Mouse (Mus musculus) ovary, adult 10 weeks (tissue): Measurements from ENCODE around the gene Tmem38a. TPM values are rescaled to one million over a fixed set of nuclear protein-coding genes. Genes with fewer than 3 reads are reported as not detected.

Experiments used
- polyA plus RNA-seq: library from polyadenylated mRNA; stranded (reverse); fragments of 350-450 nt; fragmentation: Illumina TruSeq; extraction: RNeasy Lipid Tissue Mini Kit (QIAGEN cat#74804); gene quantifications from one replicate; pipeline ENCODE4 v1.2.3, GENCODE M21; 2014

Tmem38a gene
- polyA plus RNA-seq: 0.97 TPM

DNA sequence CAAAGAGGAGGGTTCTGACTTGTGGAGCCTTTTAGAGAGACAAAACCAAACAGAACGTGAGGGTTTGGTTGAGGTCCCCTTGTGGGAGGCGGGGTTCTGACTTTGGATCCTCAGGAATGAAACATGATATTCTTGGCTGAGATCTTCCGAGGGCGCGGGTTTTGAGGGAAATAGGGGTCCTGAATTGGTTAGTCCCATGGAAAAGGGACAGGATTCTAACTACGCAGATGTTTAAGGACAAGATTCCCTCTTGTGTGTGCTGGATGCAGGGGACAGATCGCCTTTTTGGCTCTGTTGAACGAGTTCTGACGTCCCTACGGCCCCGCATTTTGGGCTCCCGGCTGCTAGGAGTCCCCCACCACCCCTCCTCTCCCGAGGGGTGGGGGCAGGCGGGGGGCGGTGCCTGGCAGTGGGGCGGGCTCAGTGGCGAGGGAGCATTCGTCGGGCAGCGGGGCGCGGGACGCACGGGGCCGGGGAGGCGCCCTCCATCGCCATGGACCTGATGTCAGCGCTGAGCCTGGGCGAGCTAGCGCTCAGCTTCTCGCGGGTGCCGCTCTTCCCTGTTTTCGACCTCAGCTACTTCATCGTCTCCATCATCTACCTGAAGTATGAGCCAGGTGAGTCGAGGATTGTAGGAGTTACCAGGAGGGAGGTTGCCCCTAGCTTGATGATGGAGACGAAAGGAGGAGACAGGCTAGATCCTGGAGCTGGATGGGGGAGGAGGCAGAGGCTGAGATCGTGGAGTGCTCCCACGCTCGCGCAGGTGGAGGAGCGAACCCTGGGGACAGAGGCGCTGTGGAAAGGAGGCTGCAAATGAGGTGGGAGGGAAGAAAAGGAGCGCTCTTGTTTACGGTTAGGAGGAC, at the start of gene Tmem38a:
TSS of gene Tmem38a (plus strand) at position 445 of the 863 bp plus-strand sequence.

DNA sequence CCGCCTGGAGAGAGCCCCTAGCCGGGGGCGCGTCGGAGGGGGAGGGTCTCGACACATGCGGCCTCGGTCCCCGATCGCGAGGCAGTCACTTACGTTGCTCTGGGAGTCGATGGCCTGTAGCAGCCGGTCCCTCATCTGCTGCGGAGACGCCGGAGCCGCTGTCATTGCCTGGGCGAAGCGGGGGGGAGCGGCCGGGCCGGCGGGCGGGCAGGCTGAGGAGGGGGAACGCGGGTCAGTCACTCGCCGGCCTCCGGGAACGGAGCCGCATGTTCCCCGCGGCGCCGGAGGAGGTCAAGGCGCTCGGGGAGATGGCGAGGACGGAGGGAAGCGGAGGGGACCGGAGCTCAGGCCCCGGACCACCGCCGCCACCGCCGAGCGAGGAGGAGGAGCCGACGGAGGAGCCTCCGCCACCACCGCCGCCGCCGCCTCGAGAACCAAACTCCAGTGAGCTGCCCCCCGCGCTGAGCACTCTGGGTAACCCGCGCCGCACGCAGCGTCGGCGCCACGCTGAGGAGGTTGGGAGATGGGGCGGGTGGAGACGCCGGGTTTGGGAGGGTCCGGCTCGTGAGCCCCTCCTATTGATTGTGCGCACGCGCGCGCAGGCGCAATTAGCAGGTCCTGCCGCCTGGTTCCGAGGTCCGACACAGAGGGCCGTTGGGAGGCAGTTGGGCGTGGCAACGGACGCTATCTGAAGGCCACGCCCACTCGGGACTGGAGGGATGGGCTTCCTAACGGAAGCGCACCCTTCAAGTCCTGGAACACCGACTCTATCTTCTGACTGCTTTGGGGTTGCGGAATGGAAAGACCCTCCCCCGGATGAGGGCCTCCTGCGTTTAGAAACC, 23.8 kb upstream of the Tmem38a start, which contains the start of gene Med26:
TSS of gene Med26 (minus strand) at position 469 of the 842 bp plus-strand sequence.

DNA sequence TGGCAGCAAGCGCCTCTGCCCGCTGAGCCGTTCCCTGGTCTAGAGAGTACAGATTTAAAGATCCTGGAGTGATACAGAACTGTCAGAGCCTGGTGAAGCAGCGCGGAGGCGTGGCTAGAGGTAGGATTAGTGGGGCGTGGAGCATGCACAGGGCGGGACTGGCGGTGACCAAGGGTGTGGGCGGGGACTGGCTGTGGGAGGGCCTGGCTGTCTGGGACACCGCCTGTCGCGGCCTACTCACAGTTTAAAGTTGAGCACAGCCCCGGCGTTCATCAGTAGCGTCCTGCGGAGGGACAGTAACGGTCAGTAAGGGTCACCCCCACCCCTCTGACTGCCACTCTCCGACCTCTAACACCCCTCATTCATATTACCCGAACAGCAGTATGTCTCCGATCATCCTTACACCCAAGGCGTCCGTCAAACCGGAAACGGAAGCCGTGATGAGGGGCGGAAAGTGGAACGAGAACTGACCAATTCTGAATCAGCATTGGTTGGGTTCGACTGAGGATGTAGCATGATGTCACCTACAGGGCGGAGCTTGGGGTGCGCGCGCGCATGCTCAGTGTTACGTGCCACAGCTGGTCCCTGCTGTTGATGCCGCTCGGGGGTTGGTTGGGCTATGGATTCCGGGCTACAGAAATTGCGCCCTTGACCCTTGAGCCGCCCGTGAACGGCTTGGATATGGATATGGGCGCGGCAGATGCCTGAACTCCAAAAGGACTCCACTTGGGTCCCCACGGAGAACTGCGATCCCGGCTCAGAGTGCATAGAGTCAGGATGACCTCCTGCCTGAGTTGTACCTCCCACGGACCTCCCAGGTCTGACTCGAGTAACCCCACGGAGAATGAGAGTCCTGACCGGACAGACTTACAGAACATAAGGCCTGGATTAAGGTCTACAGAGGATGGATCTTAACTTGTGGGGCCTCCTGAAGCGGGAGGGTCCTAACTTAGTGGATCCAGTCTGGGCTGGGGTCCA, 933 bp upstream of the Tmem38a start, which contains the start of gene Smim7:
TSS of gene Smim7 (minus strand) at position 456 of the 978 bp plus-strand sequence.

Other genes starting within 250 kb of the Tmem38a start
- 37.0 TPM for gene Eps15l1, start 150.6 kb upstream of the Tmem38a start, polyA plus RNA-seq
- 5.4 TPM for gene Calr3, start 128.2 kb upstream of the Tmem38a start, polyA plus RNA-seq
- 0.80 TPM for gene 1700030K09Rik, start 128.2 kb upstream of the Tmem38a start, polyA plus RNA-seq
- 5.6 TPM for gene Cherp, start 96.8 kb upstream of the Tmem38a start, polyA plus RNA-seq
- gene Slc35e1, start 79.4 kb upstream of the Tmem38a start, polyA plus RNA-seq: 23.1 TPM
- 2.3 TPM for gene Med26, start 23.8 kb upstream of the Tmem38a start, polyA plus RNA-seq
- 49.8 TPM for gene Smim7, start 967 bp upstream of the Tmem38a start, polyA plus RNA-seq
- 1.3 TPM for gene Nwd1, start 74.7 kb downstream of the Tmem38a start, polyA plus RNA-seq
- gene Sin3b, start 151.2 kb downstream of the Tmem38a start, polyA plus RNA-seq: 12.5 TPM
- gene F2rl3, start 189.8 kb downstream of the Tmem38a start, polyA plus RNA-seq: not detected